Mouse (Mus musculus): ENCODE results near the gene Gnb2.

DNA sequence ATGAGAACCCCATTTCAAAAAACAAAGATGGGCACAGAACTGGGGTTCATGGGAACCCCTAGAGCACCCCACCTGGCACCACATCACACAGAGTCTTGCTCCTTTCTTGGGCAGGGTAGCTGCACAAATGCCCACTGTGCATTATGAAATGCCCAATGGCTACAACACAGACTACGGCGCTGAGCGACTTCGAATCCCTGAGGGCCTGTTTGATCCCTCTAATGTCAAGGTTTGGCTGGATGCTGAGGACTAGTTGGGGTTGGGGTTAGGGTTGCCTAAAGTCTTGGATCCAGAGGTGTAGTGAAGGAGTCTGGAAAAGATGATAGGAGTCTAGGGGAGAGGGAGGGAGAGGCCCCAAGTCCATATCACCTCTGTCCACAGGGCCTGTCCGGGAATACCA, 33.1 kb upstream of the Gnb2 start:
- TF ChIP-seq POLR2A (IDR thresholded peaks at IDR 0.05; ENCODE audit: low read depth, low read length) (no peak), CTCF (IDR thresholded peaks at IDR 0.05; ENCODE audit: extremely low read depth, insufficient read depth, insufficient read length, insufficient replicate concordance) (no peak)
